Mouse (Mus musculus): ENCODE data around the gene Cggbp1. TPM values are rescaled to one million over a fixed set of nuclear protein-coding genes. Genes with fewer than 3 reads are reported as not detected.

Gene Cggbp1
- polyA plus RNA-seq, 1 experiment from 2014 or later = 22.7 TPM

GRCm38 (mm10) chr16:64877314-64877713 lies 25.5 kb downstream of the Cggbp1 start:
- Histone ChIP-seq H3K9me3 (replicated peaks; ENCODE audit: control insufficient read depth, low read length) (no peaks in the 10 kb centered on the region), H3K4me3 (ENCODE audit: low read depth, low read length) (no peak overlapping the region), H3K27ac (ENCODE audit: low read length) (no peak overlapping the region), H3K36me3 (ENCODE audit: control insufficient read depth, insufficient read depth) (no peaks in the 10 kb centered on the region), H3K9ac (ENCODE audit: low read depth, low read length) (no peak overlapping the region), H3K4me1 (ENCODE audit: control insufficient read depth, low read depth, low read length) (peaks cover 4% of the 10 kb centered on the region), H3K27me3 (ENCODE audit: control insufficient read depth, insufficient read depth, low read depth, low read length) (no peaks in the 10 kb centered on the region), H3K4me2 (ENCODE audit: low read depth, low read length) (no peak overlapping the region)
- WGBS (ENCODE audit: insufficient replicate concordance) = 66% methylated on average over 3 of the region's 3 CpGs
- no peak for ATAC-seq (ENCODE audit: low read depth)

- H3K36me3 ChIP-seq (ENCODE audit: control insufficient read depth, insufficient read depth) = no peaks in the 10 kb centered on the region
- H3K4me1 ChIP-seq (ENCODE audit: control insufficient read depth, low read depth, low read length) = peaks cover 3% of the 10 kb centered on the region
- H3K4me3 ChIP-seq (ENCODE audit: low read depth, low read length) = no peak overlapping the region
- no peak for ATAC-seq (ENCODE audit: low read depth)
- H3K9ac ChIP-seq (ENCODE audit: low read depth, low read length) = no peak overlapping the region
- no peaks in the 10 kb centered on the region for H3K27me3 ChIP-seq (ENCODE audit: control insufficient read depth, insufficient read depth, low read depth, low read length)
- no peak overlapping the region for H3K4me2 ChIP-seq (ENCODE audit: low read depth, low read length)
- H3K27ac ChIP-seq (ENCODE audit: low read length) = no peak overlapping the region
- no peaks in the 10 kb centered on the region for H3K9me3 ChIP-seq (replicated peaks; ENCODE audit: control insufficient read depth, low read length)
- WGBS (ENCODE audit: insufficient replicate concordance) = 73% methylated on average over 3 of the region's 3 CpGs
These were observed 26.9 kb downstream of the Cggbp1 start for GRCm38 (mm10) chr16:64878611-64879132.

- no peak overlapping the region for H3K9ac ChIP-seq (ENCODE audit: low read depth, low read length)
- no peaks in the 10 kb centered on the region for H3K27me3 ChIP-seq (ENCODE audit: control insufficient read depth, insufficient read depth, low read depth, low read length)
- no peak overlapping the region for H3K4me3 ChIP-seq (ENCODE audit: low read depth, low read length)
- no peaks in the 10 kb centered on the region; the same call in 1 of the 2 replicates for H3K4me1 ChIP-seq (ENCODE audit: control insufficient read depth, low read depth, low read length)
- no peaks in the 10 kb centered on the region for H3K9me3 ChIP-seq (replicated peaks; ENCODE audit: control insufficient read depth, low read length)
- 28% methylated on average over 5 of the region's 5 CpGs for WGBS (ENCODE audit: insufficient replicate concordance)
- no peaks in the 10 kb centered on the region for H3K36me3 ChIP-seq (ENCODE audit: control insufficient read depth, insufficient read depth)
- no peak overlapping the region for H3K4me2 ChIP-seq (ENCODE audit: low read depth, low read length)
- ATAC-seq (ENCODE audit: low read depth) = no peak
- no peak overlapping the region for H3K27ac ChIP-seq (ENCODE audit: low read length)
These were observed 27.9 kb downstream of the Cggbp1 start for GRCm38 (mm10) chr16:64879735-64880134.

GRCm38 (mm10) chr16:64880986-64881385 lies 29.2 kb downstream of the Cggbp1 start:
- H3K9me3 ChIP-seq (replicated peaks; ENCODE audit: control insufficient read depth, low read length) = no peaks in the 10 kb centered on the region
- H3K4me3 ChIP-seq (ENCODE audit: low read depth, low read length) = no peak overlapping the region
- H3K4me1 ChIP-seq (ENCODE audit: control insufficient read depth, low read depth, low read length) = no peaks in the 10 kb centered on the region; the same call in 1 of the 2 replicates
- H3K27ac ChIP-seq (ENCODE audit: low read length) = no peak overlapping the region
- 53% methylated on average over 3 of the region's 3 CpGs for WGBS (ENCODE audit: insufficient replicate concordance)
- no peak overlapping the region for H3K9ac ChIP-seq (ENCODE audit: low read depth, low read length)
- H3K4me2 ChIP-seq (ENCODE audit: low read depth, low read length) = no peak overlapping the region
- no peaks in the 10 kb centered on the region for H3K36me3 ChIP-seq (ENCODE audit: control insufficient read depth, insufficient read depth)
- no peaks in the 10 kb centered on the region for H3K27me3 ChIP-seq (ENCODE audit: control insufficient read depth, insufficient read depth, low read depth, low read length)
- ATAC-seq (ENCODE audit: low read depth) = no peak

GRCm38 (mm10) chr16:64881442-64881841 lies 29.6 kb downstream of the Cggbp1 start:
- Histone ChIP-seq H3K9me3 (replicated peaks; ENCODE audit: control insufficient read depth, low read length) (no peaks in the 10 kb centered on the region), H3K4me2 (ENCODE audit: low read depth, low read length) (no peak overlapping the region), H3K36me3 (ENCODE audit: control insufficient read depth, insufficient read depth) (no peaks in the 10 kb centered on the region), H3K9ac (ENCODE audit: low read depth, low read length) (no peak overlapping the region), H3K4me1 (ENCODE audit: control insufficient read depth, low read depth, low read length) (no peaks in the 10 kb centered on the region; the same call in 1 of the 2 replicates), H3K4me3 (ENCODE audit: low read depth, low read length) (no peak overlapping the region), H3K27ac (ENCODE audit: low read length) (no peak overlapping the region), H3K27me3 (ENCODE audit: control insufficient read depth, insufficient read depth, low read depth, low read length) (no peaks in the 10 kb centered on the region)
- 42% methylated on average over 2 of the region's 2 CpGs for WGBS (ENCODE audit: insufficient replicate concordance)
- ATAC-seq (ENCODE audit: low read depth) = no peak

- Histone ChIP-seq H3K36me3 (ENCODE audit: control insufficient read depth, insufficient read depth) (no peaks in the 10 kb centered on the region), H3K9ac (ENCODE audit: low read depth, low read length) (no peak overlapping the region), H3K4me2 (ENCODE audit: low read depth, low read length) (no peak overlapping the region), H3K9me3 (replicated peaks; ENCODE audit: control insufficient read depth, low read length) (no peaks in the 10 kb centered on the region), H3K27ac (ENCODE audit: low read length) (no peak overlapping the region), H3K27me3 (ENCODE audit: control insufficient read depth, insufficient read depth, low read depth, low read length) (no peaks in the 10 kb centered on the region), H3K4me3 (ENCODE audit: low read depth, low read length) (no peak overlapping the region), H3K4me1 (ENCODE audit: control insufficient read depth, low read depth, low read length) (no peaks in the 10 kb centered on the region; the same call in 1 of the 2 replicates)
- WGBS (ENCODE audit: insufficient replicate concordance) = 37% methylated on average over 5 of the region's 5 CpGs
- no peak for ATAC-seq (ENCODE audit: low read depth)
These were observed 32.1 kb downstream of the Cggbp1 start for GRCm38 (mm10) chr16:64883896-64884295.

- Histone ChIP-seq H3K27me3 (ENCODE audit: control insufficient read depth, insufficient read depth, low read depth, low read length) (no peaks in the 10 kb centered on the region), H3K27ac (ENCODE audit: low read length) (no peak overlapping the region), H3K9me3 (replicated peaks; ENCODE audit: control insufficient read depth, low read length) (no peaks in the 10 kb centered on the region), H3K36me3 (ENCODE audit: control insufficient read depth, insufficient read depth) (no peaks in the 10 kb centered on the region), H3K4me3 (ENCODE audit: low read depth, low read length) (no peak overlapping the region), H3K9ac (ENCODE audit: low read depth, low read length) (no peak overlapping the region), H3K4me1 (ENCODE audit: control insufficient read depth, low read depth, low read length) (no peaks in the 10 kb centered on the region; the same call in 1 of the 2 replicates), H3K4me2 (ENCODE audit: low read depth, low read length) (no peak overlapping the region)
- no peak for ATAC-seq (ENCODE audit: low read depth)
- WGBS (ENCODE audit: insufficient replicate concordance) = 11% methylated on average over 3 of the region's 3 CpGs
These were observed 32.6 kb downstream of the Cggbp1 start for GRCm38 (mm10) chr16:64884420-64884838.

- Histone ChIP-seq H3K36me3 (ENCODE audit: control insufficient read depth, insufficient read depth) (no peaks in the 10 kb centered on the region), H3K9ac (ENCODE audit: low read depth, low read length) (no peak overlapping the region), H3K27me3 (ENCODE audit: control insufficient read depth, insufficient read depth, low read depth, low read length) (no peaks in the 10 kb centered on the region), H3K4me1 (ENCODE audit: control insufficient read depth, low read depth, low read length) (no peaks in the 10 kb centered on the region; the same call in 1 of the 2 replicates), H3K4me2 (ENCODE audit: low read depth, low read length) (no peak overlapping the region), H3K27ac (ENCODE audit: low read length) (no peak overlapping the region), H3K4me3 (ENCODE audit: low read depth, low read length) (no peak overlapping the region), H3K9me3 (replicated peaks; ENCODE audit: control insufficient read depth, low read length) (no peaks in the 10 kb centered on the region)
- no peak for ATAC-seq (ENCODE audit: low read depth)
- 44% methylated on average over 3 of the region's 3 CpGs for WGBS (ENCODE audit: insufficient replicate concordance)
These were observed 33.3 kb downstream of the Cggbp1 start for GRCm38 (mm10) chr16:64885142-64885541.

GRCm38 (mm10) chr16:64885547-64885946 lies 33.8 kb downstream of the Cggbp1 start:
- H3K27me3 ChIP-seq (ENCODE audit: control insufficient read depth, insufficient read depth, low read depth, low read length) = no peaks in the 10 kb centered on the region
- H3K4me3 ChIP-seq (ENCODE audit: low read depth, low read length) = no peak overlapping the region
- H3K4me1 ChIP-seq (ENCODE audit: control insufficient read depth, low read depth, low read length) = no peaks in the 10 kb centered on the region; the same call in 1 of the 2 replicates
- 35% methylated on average over 4 of the region's 4 CpGs for WGBS (ENCODE audit: insufficient replicate concordance)
- H3K9ac ChIP-seq (ENCODE audit: low read depth, low read length) = no peak overlapping the region
- no peak overlapping the region for H3K4me2 ChIP-seq (ENCODE audit: low read depth, low read length)
- ATAC-seq (ENCODE audit: low read depth) = no peak
- no peaks in the 10 kb centered on the region for H3K36me3 ChIP-seq (ENCODE audit: control insufficient read depth, insufficient read depth)
- no peak overlapping the region for H3K27ac ChIP-seq (ENCODE audit: low read length)
- no peaks in the 10 kb centered on the region for H3K9me3 ChIP-seq (replicated peaks; ENCODE audit: control insufficient read depth, low read length)
